Mouse (Mus musculus): ENCODE results near the gene Ulk3. TPM values are rescaled to one million over a fixed set of nuclear protein-coding genes. Genes with fewer than 3 reads are reported as not detected.

Gene Ulk3
- total RNA-seq, 2 experiments from 2014 or later = 0.98 to 3.4 TPM

GRCm38 (mm10) chr9:57640384-57640783 is 51.1 kb downstream of the Ulk3 start:
- ATAC-seq (replicated peaks; ENCODE audit: low FRiP score, poor library complexity, severe bottlenecking) = peak; percentile 54

GRCm38 (mm10) chr9:57641022-57641421 is 51.8 kb downstream of the Ulk3 start:
- ATAC-seq (replicated peaks; ENCODE audit: low FRiP score, poor library complexity, severe bottlenecking) = no peak

GRCm38 (mm10) chr9:57641775-57642550 is 52.7 kb downstream of the Ulk3 start:
- peak; percentile 28 for ATAC-seq (replicated peaks; ENCODE audit: low FRiP score, poor library complexity, severe bottlenecking)

GRCm38 (mm10) chr9:57643169-57643855 is 54.1 kb downstream of the Ulk3 start:
- 0 out of 2 replicates have a peak, but pooled peaks have one; percentile 28 for ATAC-seq (replicated peaks; ENCODE audit: low FRiP score, poor library complexity, severe bottlenecking)

GRCm38 (mm10) chr9:57643856-57644180 is 54.6 kb downstream of the Ulk3 start:
- ATAC-seq (replicated peaks; ENCODE audit: low FRiP score, poor library complexity, severe bottlenecking) = peak; percentile 41

- ATAC-seq (replicated peaks; ENCODE audit: low FRiP score, poor library complexity, severe bottlenecking) = no peak
These were observed 55.2 kb downstream of the Ulk3 start for GRCm38 (mm10) chr9:57644442-57644943.

GRCm38 (mm10) chr9:57644944-57645893 is 56.0 kb downstream of the Ulk3 start:
- peak; percentile 74 for ATAC-seq (replicated peaks; ENCODE audit: low FRiP score, poor library complexity, severe bottlenecking)

Other genes with a start within 250 kb of the Ulk3 start
- 9.4 and 17.2 TPM in 2 replicates for gene Ppcdc, start 149.3 kb upstream of the Ulk3 start, total RNA-seq (2015; ENCODE audit: low replicate concordance)
- gene Ppcdc, start 149.3 kb upstream of the Ulk3 start, total RNA-seq (2017; ENCODE audit: low replicate concordance) = 5.0 and 6.1 TPM in 2 replicates
- 0.84 TPM in 1 of 2 replicates, not detected in the other for gene Scamp5, start 121.4 kb upstream of the Ulk3 start, total RNA-seq (2015; ENCODE audit: low replicate concordance)
- gene Scamp5, start 121.4 kb upstream of the Ulk3 start, total RNA-seq (2017; ENCODE audit: low replicate concordance) = 1.2 TPM in 2 replicates
- not detected in 2 replicates for gene Rpp25, start 85.4 kb upstream of the Ulk3 start, total RNA-seq (2015; ENCODE audit: low replicate concordance)
- not detected in 2 replicates for gene Rpp25, start 85.4 kb upstream of the Ulk3 start, total RNA-seq (2017; ENCODE audit: low replicate concordance)
- 138 and 226 TPM in 2 replicates for gene Cox5a, start 68.2 kb upstream of the Ulk3 start, total RNA-seq (2015; ENCODE audit: low replicate concordance)
- 34.4 and 38.2 TPM in 2 replicates for gene Cox5a, start 68.2 kb upstream of the Ulk3 start, total RNA-seq (2017; ENCODE audit: low replicate concordance)
- 2.9 and 5.0 TPM in 2 replicates for gene Fam219b, start 51.9 kb upstream of the Ulk3 start, total RNA-seq (2015; ENCODE audit: low replicate concordance)
- 3.5 and 5.9 TPM in 2 replicates for gene Fam219b, start 51.9 kb upstream of the Ulk3 start, total RNA-seq (2017; ENCODE audit: low replicate concordance)
- 1.7 and 4.0 TPM in 2 replicates for gene Mpi, start 36.7 kb upstream of the Ulk3 start, total RNA-seq (2015; ENCODE audit: low replicate concordance)
- 0.26 and 1.4 TPM in 2 replicates for gene Mpi, start 36.7 kb upstream of the Ulk3 start, total RNA-seq (2017; ENCODE audit: low replicate concordance)
- gene Scamp2, start 28.5 kb upstream of the Ulk3 start, total RNA-seq (2015; ENCODE audit: low replicate concordance) = 23.8 and 28.1 TPM in 2 replicates
- 10.0 and 12.1 TPM in 2 replicates for gene Scamp2, start 28.5 kb upstream of the Ulk3 start, total RNA-seq (2017; ENCODE audit: low replicate concordance)
- not detected in 2 replicates for gene Cplx3, start 16.8 kb downstream of the Ulk3 start, total RNA-seq (2015; ENCODE audit: low replicate concordance)
- gene Cplx3, start 16.8 kb downstream of the Ulk3 start, total RNA-seq (2017; ENCODE audit: low replicate concordance) = not detected in 2 replicates
- not detected in 2 replicates for gene Lman1l, start 31.3 kb downstream of the Ulk3 start, total RNA-seq (2015; ENCODE audit: low replicate concordance)
- gene Lman1l, start 31.3 kb downstream of the Ulk3 start, total RNA-seq (2017; ENCODE audit: low replicate concordance) = not detected in 2 replicates
- 34.6 and 46.1 TPM in 2 replicates for gene Csk, start 64.2 kb downstream of the Ulk3 start, total RNA-seq (2015; ENCODE audit: low replicate concordance)
- gene Csk, start 64.2 kb downstream of the Ulk3 start, total RNA-seq (2017; ENCODE audit: low replicate concordance) = 46.2 and 46.5 TPM in 2 replicates
- gene Cyp1a2, start 94.3 kb downstream of the Ulk3 start, total RNA-seq (2015; ENCODE audit: low replicate concordance) = not detected in 2 replicates
- gene Cyp1a2, start 94.3 kb downstream of the Ulk3 start, total RNA-seq (2017; ENCODE audit: low replicate concordance) = not detected in 2 replicates
- gene Cyp1a1, start 98.5 kb downstream of the Ulk3 start, total RNA-seq (2015; ENCODE audit: low replicate concordance) = not detected in 2 replicates
- not detected in 2 replicates for gene Cyp1a1, start 98.5 kb downstream of the Ulk3 start, total RNA-seq (2017; ENCODE audit: low replicate concordance)
- 5.8 and 7.5 TPM in 2 replicates for gene Edc3, start 119.1 kb downstream of the Ulk3 start, total RNA-seq (2015; ENCODE audit: low replicate concordance)
- gene Edc3, start 119.1 kb downstream of the Ulk3 start, total RNA-seq (2017; ENCODE audit: low replicate concordance) = 2.8 and 8.6 TPM in 2 replicates
- gene Clk3, start 176.4 kb downstream of the Ulk3 start, total RNA-seq (2015; ENCODE audit: low replicate concordance) = 237 and 278 TPM in 2 replicates
- gene Clk3, start 176.4 kb downstream of the Ulk3 start, total RNA-seq (2017; ENCODE audit: low replicate concordance) = 247 and 348 TPM in 2 replicates
- 7.1 and 8.3 TPM in 2 replicates for gene Arid3b, start 247.3 kb downstream of the Ulk3 start, total RNA-seq (2015; ENCODE audit: low replicate concordance)
- 0.83 and 1.8 TPM in 2 replicates for gene Arid3b, start 247.3 kb downstream of the Ulk3 start, total RNA-seq (2017; ENCODE audit: low replicate concordance)